Mouse (Mus musculus) neural tube, embryonic 13.5 days (tissue): ENCODE data around the gene Gna11. TPM values are rescaled to one million over a fixed set of nuclear protein-coding genes. Genes with fewer than 3 reads are reported as not detected.

ENCODE experiments used
- ATAC-seq: fragments of 200-750 bp; cut with Nextera tagmentation; 2 replicates; pipeline ENCODE4 v1.8.0; 2017; ENCODE audit warnings: low read depth, mild to moderate bottlenecking, moderate TSS enrichment, moderate library complexity
- H3K27ac ChIP-seq: fragments of 300-500 bp; sonication (generic); replicated peaks from 2 replicates; pipeline ENCODE4 v1.5.1; 2015; ENCODE audit warnings: moderate library complexity, mild to moderate bottlenecking, inconsistent platforms
- H3K27me3 ChIP-seq: fragments of 300-500 bp; sonication (generic); 2 replicates; pipeline ENCODE4 v1.6.1; 2015; ENCODE audit warnings: mild to moderate bottlenecking, inconsistent platforms
- H3K36me3 ChIP-seq: fragments of 300-500 bp; sonication (generic); 2 replicates; pipeline ENCODE4 v1.6.1; 2015; ENCODE audit warnings: mild to moderate bottlenecking, inconsistent platforms
- H3K4me1 ChIP-seq: fragments of 300-500 bp; sonication (generic); replicated peaks from 2 replicates; pipeline ENCODE4 v1.6.1; 2015; ENCODE audit warnings: inconsistent platforms
- H3K4me2 ChIP-seq: fragments of 300-500 bp; sonication (generic); 2 replicates; pipeline ENCODE4 v1.6.1; 2015; ENCODE audit warnings: inconsistent platforms, mild to moderate bottlenecking, moderate library complexity
- H3K4me3 ChIP-seq: fragments of 300-500 bp; sonication (generic); 2 replicates; pipeline ENCODE4 v1.5.1; 2015; ENCODE audit warnings: mild to moderate bottlenecking, inconsistent platforms
- H3K9ac ChIP-seq: fragments of 300-500 bp; sonication (generic); 2 replicates; pipeline ENCODE4 v1.6.1; 2015; ENCODE audit warnings: moderate library complexity, mild to moderate bottlenecking, inconsistent platforms
- H3K9me3 ChIP-seq: fragments of 300-500 bp; sonication (generic); 2 replicates; pipeline ENCODE4 v1.6.1; 2016; ENCODE audit warnings: inconsistent platforms
- whole genome bisulfite sequencing: fragments of 180-500 bp; shearing (Covaris S2); methylation state at CpG from one replicate; pipeline ENCODE4 v1.1.7; 2015; 5-methylcytosine and 5-hydroxymethylcytosine counted together
- polyA plus RNA-seq: library from polyadenylated mRNA; unstranded; fragments of >200 nt; fragmentation: Nextera tagmentation; extraction: Ambion mirVana; gene quantifications from 2 replicates; pipeline ENCODE4 v1.2.1, GENCODE M21; 2015

Gene Gna11
- 78.8 and 81.6 TPM in 2 replicates for polyA plus RNA-seq

DNA sequence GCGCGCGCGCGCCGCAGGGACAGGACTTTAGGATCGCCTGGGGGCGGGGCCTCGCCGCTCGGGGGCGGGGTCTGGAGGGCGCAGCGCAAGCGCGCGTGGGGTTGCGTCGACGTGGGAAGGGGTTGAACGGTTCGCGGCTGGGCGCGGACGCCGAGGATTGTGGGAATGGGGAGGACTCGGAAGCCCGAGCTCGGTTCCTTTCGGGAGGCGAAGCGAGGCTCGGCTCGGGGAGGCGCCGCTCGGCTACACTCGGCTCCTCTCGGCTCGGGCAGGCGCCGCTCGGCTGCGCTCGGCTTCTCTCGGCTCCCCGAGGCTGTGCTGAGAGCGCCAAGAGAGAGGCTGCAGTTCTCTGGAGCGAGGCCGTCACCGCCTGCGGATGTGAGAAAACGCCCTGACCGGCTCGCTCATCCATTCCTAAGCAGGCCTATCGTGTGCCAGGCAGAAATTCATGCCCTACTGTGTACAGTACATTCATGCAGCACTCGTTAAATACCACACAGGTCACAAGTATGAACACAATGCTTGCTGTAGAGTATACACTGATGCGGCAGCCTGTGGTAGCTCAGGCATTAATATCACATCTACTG is at the start of gene Gna11:
Gna11 (minus strand) TSS at position 30 of the 587 bp plus-strand sequence.
- ATAC-seq: peak; percentile 96
- Histone ChIP-seq H3K9me3 (no peaks in the 10 kb centered on the region), H3K4me1 (peaks cover 42% of the 10 kb centered on the region), H3K36me3 (no peaks in the 10 kb centered on the region), H3K4me3 (peak within 1 kb of the TSS; percentile 94), H3K4me2 (peak within 1 kb of the TSS; percentile 99), H3K9ac (peak within 1 kb of the TSS; percentile 98), H3K27ac (peak within 1 kb of the TSS; percentile 94), H3K27me3 (0 out of 2 replicates have a peak, but pooled peaks cover 3% of the 10 kb centered on the region)
- WGBS: 2% methylated on average over 35 of the region's 59 CpGs

DNA sequence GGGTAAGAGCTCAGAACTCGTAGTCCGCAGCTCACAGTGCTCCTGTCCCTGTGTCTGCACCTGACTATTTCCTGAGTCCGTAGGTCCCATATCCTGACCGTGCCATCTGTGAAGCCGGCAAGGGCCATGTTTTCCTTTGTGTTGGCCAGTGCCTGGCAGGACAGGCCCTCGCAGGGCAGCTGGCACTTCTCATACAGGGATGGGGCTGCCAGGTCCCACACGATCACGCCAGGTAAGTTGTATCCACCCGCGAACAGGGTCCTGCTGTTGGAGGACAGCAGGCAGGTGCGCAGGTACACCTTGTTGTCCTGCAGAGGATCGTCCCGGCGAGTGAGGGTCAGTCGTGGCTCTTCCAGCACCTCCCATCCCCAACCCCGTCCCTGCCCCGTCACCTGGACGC is 48.9 kb upstream of the Gna11 start:
- Histone ChIP-seq H3K27ac (no peak overlapping the region), H3K4me3 (no peak overlapping the region), H3K9me3 (no peaks in the 10 kb centered on the region), H3K4me2 (no peak overlapping the region), H3K9ac (no peak overlapping the region), H3K27me3 (peaks cover 83% of the 10 kb centered on the region), H3K36me3 (no peaks in the 10 kb centered on the region), H3K4me1 (peaks cover 34% of the 10 kb centered on the region)
- WGBS: 82% methylated on average over 18 of the region's 18 CpGs
- no peak for ATAC-seq

DNA sequence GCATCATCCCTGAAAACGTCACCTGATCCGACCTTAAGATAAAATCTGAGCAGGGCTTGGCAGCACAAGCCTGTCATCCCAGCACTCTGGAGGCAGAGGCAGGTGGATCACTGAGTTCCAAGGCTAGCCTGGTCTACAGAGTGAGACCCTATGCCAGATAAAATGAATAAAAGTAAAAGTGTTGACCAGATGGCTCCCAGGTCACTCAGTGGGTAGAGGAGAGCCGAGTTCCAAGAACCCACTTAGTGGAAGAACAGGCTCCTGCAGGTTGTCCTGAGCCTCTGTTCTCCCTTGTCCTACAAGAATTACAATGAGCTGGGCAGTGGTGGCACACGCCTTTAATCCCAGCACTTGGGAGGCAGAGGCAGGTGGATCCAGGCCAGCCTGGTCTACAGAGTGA is 48.2 kb upstream of the Gna11 start:
- ATAC-seq: no peak
- no peak overlapping the region for H3K9ac ChIP-seq
- H3K4me2 ChIP-seq: no peak overlapping the region
- WGBS: 82% methylated on average over 4 of the region's 4 CpGs
- peaks cover 34% of the 10 kb centered on the region for H3K4me1 ChIP-seq
- H3K27me3 ChIP-seq: peaks cover 83% of the 10 kb centered on the region
- H3K36me3 ChIP-seq: peaks cover 6% of the 10 kb centered on the region; the same call in 1 of the 2 replicates
- no peak overlapping the region for H3K4me3 ChIP-seq
- no peaks in the 10 kb centered on the region for H3K9me3 ChIP-seq
- no peak overlapping the region for H3K27ac ChIP-seq

GRCm38 (mm10) chr10:81592631-81593030 is 47.6 kb upstream of the Gna11 start:
- Histone ChIP-seq H3K36me3 (peaks cover 12% of the 10 kb centered on the region), H3K4me3 (no peak overlapping the region), H3K9me3 (no peaks in the 10 kb centered on the region), H3K27ac (no peak overlapping the region), H3K4me2 (no peak overlapping the region), H3K9ac (no peak overlapping the region), H3K4me1 (peaks cover 28% of the 10 kb centered on the region), H3K27me3 (peaks cover 82% of the 10 kb centered on the region)
- 83% methylated on average over 7 of the region's 7 CpGs for WGBS
- ATAC-seq: no peak

- 65% methylated on average over 9 of the region's 9 CpGs for WGBS
- H3K9me3 ChIP-seq: no peaks in the 10 kb centered on the region
- ATAC-seq: no peak
- no peak overlapping the region for H3K9ac ChIP-seq
- no peak overlapping the region for H3K27ac ChIP-seq
- no peak overlapping the region for H3K4me2 ChIP-seq
- H3K4me1 ChIP-seq: peaks cover 20% of the 10 kb centered on the region
- H3K36me3 ChIP-seq: peaks cover 15% of the 10 kb centered on the region
- H3K27me3 ChIP-seq: peaks cover 90% of the 10 kb centered on the region
- H3K4me3 ChIP-seq: no peak overlapping the region
These were observed 46.9 kb upstream of the Gna11 start for GRCm38 (mm10) chr10:81591846-81592245.

GRCm38 (mm10) chr10:81588739-81589138 is 43.7 kb upstream of the Gna11 start:
- Histone ChIP-seq H3K9ac (no peak overlapping the region), H3K9me3 (no peaks in the 10 kb centered on the region), H3K36me3 (peaks cover 15% of the 10 kb centered on the region), H3K4me3 (no peak overlapping the region), H3K27ac (no peak overlapping the region), H3K27me3 (peaks cover 91% of the 10 kb centered on the region), H3K4me2 (no peak overlapping the region), H3K4me1 (no peaks in the 10 kb centered on the region)
- WGBS: 66% methylated on average over 7 of the region's 7 CpGs
- no peak for ATAC-seq

DNA sequence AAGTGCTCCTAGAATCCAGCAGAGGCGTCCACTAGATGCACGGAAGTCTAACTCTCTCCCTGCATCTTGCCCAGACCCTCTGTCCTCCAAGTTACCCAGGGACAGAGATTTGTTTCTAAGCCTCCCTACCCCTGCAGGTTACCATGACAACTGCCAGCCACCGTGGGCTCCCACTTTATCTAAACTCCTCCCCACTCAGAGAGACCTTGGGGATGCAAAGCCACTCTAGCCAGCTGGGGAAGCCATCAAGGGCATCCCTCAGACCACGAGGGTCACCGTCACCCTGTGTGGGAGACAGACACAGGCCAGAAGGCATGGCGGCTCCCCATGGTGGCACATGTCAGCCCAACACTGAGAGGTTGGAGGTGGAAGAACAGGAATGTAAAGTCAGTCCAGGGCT is 38.4 kb upstream of the Gna11 start:
- 48% methylated on average over 6 of the region's 6 CpGs for WGBS
- Histone ChIP-seq H3K27me3 (peaks cover 88% of the 10 kb centered on the region), H3K4me3 (no peak overlapping the region)

GRCm38 (mm10) chr10:81580441-81581070 is 35.6 kb upstream of the Gna11 start:
- H3K9ac ChIP-seq: 0 out of 2 replicates have a peak overlapping the region, but pooled peaks have one; percentile 43
- no peaks in the 10 kb centered on the region for H3K9me3 ChIP-seq
- no peak overlapping the region for H3K4me3 ChIP-seq
- peaks cover 45% of the 10 kb centered on the region for H3K4me1 ChIP-seq
- no peak for ATAC-seq
- 55% methylated on average over 24 of the region's 25 CpGs for WGBS
- no peaks in the 10 kb centered on the region for H3K36me3 ChIP-seq
- no peak overlapping the region for H3K27ac ChIP-seq
- H3K4me2 ChIP-seq: no peak overlapping the region
- peaks cover 89% of the 10 kb centered on the region for H3K27me3 ChIP-seq

More for the DNA sequence above, 38.4 kb upstream of the Gna11 start:
- H3K36me3 ChIP-seq: peaks cover 11% of the 10 kb centered on the region
- H3K4me1 ChIP-seq: peaks cover 36% of the 10 kb centered on the region
- no peak overlapping the region for H3K9ac ChIP-seq
- ATAC-seq: no peak
- no peak overlapping the region for H3K27ac ChIP-seq
- H3K4me2 ChIP-seq: no peak overlapping the region
- no peaks in the 10 kb centered on the region for H3K9me3 ChIP-seq

DNA sequence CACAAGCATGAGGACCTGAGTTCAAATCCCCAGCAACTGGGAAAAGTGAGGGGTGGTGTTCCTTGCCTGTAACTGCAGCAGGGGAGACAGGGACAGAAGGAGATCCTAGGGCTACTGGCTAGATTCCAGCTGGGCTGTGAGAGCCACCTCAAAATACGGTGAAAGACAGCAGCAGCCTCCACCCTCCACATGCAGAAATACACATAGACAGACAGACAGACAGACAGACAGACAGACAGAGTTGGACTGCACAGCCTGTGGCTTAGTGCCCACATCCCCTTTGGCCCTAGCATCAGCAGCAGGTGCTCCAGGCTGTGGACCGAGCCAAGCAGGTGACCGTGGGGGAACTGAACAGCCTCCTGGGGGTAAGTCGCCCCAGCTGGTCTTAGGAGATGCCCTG is 35.0 kb upstream of the Gna11 start:
- WGBS: 63% methylated on average over 4 of the region's 4 CpGs
- H3K4me1 ChIP-seq: peaks cover 50% of the 10 kb centered on the region
- H3K4me2 ChIP-seq: no peak overlapping the region
- no peak overlapping the region for H3K27ac ChIP-seq
- ATAC-seq: no peak
- no peak overlapping the region for H3K9ac ChIP-seq
- peaks cover 85% of the 10 kb centered on the region for H3K27me3 ChIP-seq
- H3K36me3 ChIP-seq: no peaks in the 10 kb centered on the region
- H3K4me3 ChIP-seq: no peak overlapping the region
- no peaks in the 10 kb centered on the region for H3K9me3 ChIP-seq

DNA sequence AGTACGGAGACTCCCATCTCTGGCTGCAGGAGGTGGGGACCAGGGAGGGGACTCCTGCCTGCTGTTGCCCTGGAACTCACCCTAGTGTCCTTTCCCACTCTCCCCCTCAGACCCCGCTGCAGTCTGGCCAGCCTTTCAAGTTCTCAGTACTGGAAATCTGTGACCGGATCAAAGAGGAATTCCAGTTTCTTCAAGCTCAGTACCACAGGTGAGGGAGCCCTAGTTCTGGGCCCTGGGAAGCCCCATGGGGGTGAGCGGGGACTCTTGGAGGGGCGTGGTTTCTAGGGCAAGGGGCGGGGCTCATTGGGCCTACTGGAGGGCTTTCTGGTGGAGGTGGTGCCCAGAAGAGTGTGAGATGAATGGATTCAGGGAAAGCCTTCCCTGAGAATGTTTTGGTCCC is 30.7 kb upstream of the Gna11 start:
- ATAC-seq: no peak
- peaks cover 59% of the 10 kb centered on the region for H3K4me1 ChIP-seq

GRCm38 (mm10) chr10:81575208-81575631 is 30.2 kb upstream of the Gna11 start:
- Histone ChIP-seq H3K36me3 (no peaks in the 10 kb centered on the region), H3K4me3 (peak overlapping the region; percentile 59), H3K9ac (peak overlapping the region; percentile 83), H3K4me1 (peaks cover 59% of the 10 kb centered on the region), H3K27me3 (peaks cover 77% of the 10 kb centered on the region), H3K4me2 (peak overlapping the region; percentile 74), H3K9me3 (no peaks in the 10 kb centered on the region), H3K27ac (peak overlapping the region; percentile 52; the same call in 1 of the 2 replicates)
- ATAC-seq: no peak
- under 1% methylated on average over 27 of the region's 30 CpGs for WGBS

More for the DNA sequence above, 30.7 kb upstream of the Gna11 start:
- Histone ChIP-seq H3K4me2 (peak overlapping the region; percentile 74), H3K36me3 (no peaks in the 10 kb centered on the region), H3K4me3 (peak overlapping the region; percentile 59), H3K27me3 (peaks cover 82% of the 10 kb centered on the region), H3K27ac (peak overlapping the region; percentile 52; the same call in 1 of the 2 replicates), H3K9me3 (no peaks in the 10 kb centered on the region), H3K9ac (peak overlapping the region; percentile 83)
- WGBS: 1% methylated on average over 6 of the region's 6 CpGs
